Mouse (Mus musculus): ENCODE data around the gene Dohh.

DNA sequence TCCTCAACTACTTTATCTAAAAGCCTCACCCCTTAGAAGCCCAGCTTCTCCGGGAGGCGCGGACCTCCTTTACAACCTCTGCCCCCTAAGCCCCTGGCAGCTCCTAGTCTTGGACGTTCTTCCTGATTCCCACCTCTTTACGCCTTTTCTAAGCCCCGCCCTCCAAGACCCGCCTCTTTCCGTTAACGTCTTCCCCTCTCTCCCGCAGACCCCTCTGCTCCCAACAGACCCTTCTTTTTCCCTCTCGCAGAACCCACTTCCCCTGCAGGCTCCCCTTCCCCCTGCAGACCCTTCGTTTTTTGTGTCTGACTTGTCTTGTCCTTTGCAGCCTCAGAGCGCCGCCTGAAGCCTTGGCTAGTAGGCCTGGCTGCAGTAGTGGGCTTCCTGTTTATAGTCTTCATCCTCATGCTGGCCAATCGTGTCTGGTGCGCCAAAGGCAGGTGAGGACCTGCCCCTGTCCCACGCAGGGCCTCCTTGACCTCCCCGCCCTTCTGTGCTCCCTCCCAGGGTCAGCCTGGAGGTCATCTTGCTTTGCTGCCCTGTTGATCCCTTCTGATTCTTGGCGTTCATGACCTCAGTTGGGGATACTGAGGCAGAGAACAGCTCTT is 9.3 kb downstream of the Dohh start:
- TF ChIP-seq CTCF (IDR thresholded peaks at IDR 0.05): no peak; the same call in 1 of the 2 replicates
- TF ChIP-seq EP300 (IDR thresholded peaks at IDR 0.05): no peak
